Mouse (Mus musculus): ENCODE measurements around the gene Bach2.

Gene Bach2

GRCm38 (mm10) chr4:32289845-32290244, 51.2 kb downstream of the Bach2 start:
- in situ Hi-C loops (cut with MboI, MseI): loop anchor here (5.0 kb wide), 1 partner anchor 42 kb away; no protein-coding TSS in a partner anchor

- in situ Hi-C loops (cut with MboI, MseI): loop anchor here (5.0 kb wide), 1 partner anchor 41 kb away; no protein-coding TSS in a partner anchor
Measured at GRCm38 (mm10) chr4:32291406-32291805, 52.8 kb downstream of the Bach2 start.

- in situ Hi-C loops (cut with MboI, MseI): loop anchor here (5.0 kb wide), 1 partner anchor 39 kb away; no protein-coding TSS in a partner anchor
Measured at GRCm38 (mm10) chr4:32293686-32294265, 55.2 kb downstream of the Bach2 start.

GRCm38 (mm10) chr4:32297071-32297671, 58.6 kb downstream of the Bach2 start:
- in situ Hi-C loops (cut with MboI, MseI): no loop called here

- in situ Hi-C loops (cut with MboI, MseI): no loop called here
Measured at GRCm38 (mm10) chr4:32299221-32299620, 60.6 kb downstream of the Bach2 start.

GRCm38 (mm10) chr4:32299970-32300369, 61.4 kb downstream of the Bach2 start:
- in situ Hi-C loops (cut with MboI, MseI): no loop called here

- in situ Hi-C loops (cut with MboI, MseI): no loop called here
Measured at GRCm38 (mm10) chr4:32302668-32303067, 64.1 kb downstream of the Bach2 start.

GRCm38 (mm10) chr4:32303076-32303475, 64.5 kb downstream of the Bach2 start:
- in situ Hi-C loops (cut with MboI, MseI): no loop called here

- in situ Hi-C loops (cut with MboI, MseI): no loop called here
Measured at GRCm38 (mm10) chr4:32303674-32304073, 65.1 kb downstream of the Bach2 start.

- in situ Hi-C loops (cut with MboI, MseI): no loop called here
Measured at GRCm38 (mm10) chr4:32304221-32304703, 65.7 kb downstream of the Bach2 start.

- in situ Hi-C loops (cut with MboI, MseI): no loop called here
Measured at GRCm38 (mm10) chr4:32305036-32305615, 66.5 kb downstream of the Bach2 start.

- in situ Hi-C loops (cut with MboI, MseI): no loop called here
Measured at GRCm38 (mm10) chr4:32305683-32306082, 67.1 kb downstream of the Bach2 start.

- in situ Hi-C loops (cut with MboI, MseI): no loop called here
Measured at GRCm38 (mm10) chr4:32306169-32306792, 67.7 kb downstream of the Bach2 start.

GRCm38 (mm10) chr4:32307215-32307614, 68.6 kb downstream of the Bach2 start:
- in situ Hi-C loops (cut with MboI, MseI): no loop called here

GRCm38 (mm10) chr4:32312171-32312946, 73.8 kb downstream of the Bach2 start:
- in situ Hi-C loops (cut with MboI, MseI): no loop called here

- in situ Hi-C loops (cut with MboI, MseI): no loop called here
Measured at GRCm38 (mm10) chr4:32314919-32315318, 76.3 kb downstream of the Bach2 start.

GRCm38 (mm10) chr4:32318608-32319007, 80.0 kb downstream of the Bach2 start:
- in situ Hi-C loops (cut with MboI, MseI): no loop called here

GRCm38 (mm10) chr4:32319327-32319726, 80.7 kb downstream of the Bach2 start:
- in situ Hi-C loops (cut with MboI, MseI): no loop called here

GRCm38 (mm10) chr4:32320039-32320438, 81.4 kb downstream of the Bach2 start:
- in situ Hi-C loops (cut with MboI, MseI): no loop called here

- in situ Hi-C loops (cut with MboI, MseI): no loop called here
Measured at GRCm38 (mm10) chr4:32324111-32324510, 85.5 kb downstream of the Bach2 start.

GRCm38 (mm10) chr4:32324967-32325366, 86.4 kb downstream of the Bach2 start:
- in situ Hi-C loops (cut with MboI, MseI): loop anchor here (25.0 kb wide), 1 partner anchor 1262 kb away; no protein-coding TSS in a partner anchor
